ENCODE assay signal across 9 mouse cellular contexts in the genomic region with DNA sequence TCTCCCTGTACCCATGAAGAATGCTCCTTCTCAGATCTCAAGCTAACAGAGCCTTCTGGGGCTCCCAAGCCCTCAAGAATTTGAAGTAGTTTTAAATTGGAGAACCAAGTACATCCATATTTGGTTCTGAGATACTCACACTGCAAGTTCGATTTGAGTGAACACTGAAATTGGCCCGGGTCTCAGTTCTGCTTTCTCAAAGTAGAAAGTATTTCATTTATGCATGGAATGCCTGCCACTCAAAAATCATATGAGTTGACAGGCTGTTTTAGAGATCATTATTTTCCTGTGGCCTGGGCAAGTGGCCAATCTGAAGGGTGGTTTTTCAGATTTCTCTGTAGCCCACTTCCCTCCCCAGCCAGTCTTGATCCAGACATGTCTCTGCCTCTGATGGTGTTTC. TPM values are rescaled to one million over a fixed set of nuclear protein-coding genes. Genes with fewer than 3 reads are reported as not detected.
DNase-seq lines count a peak whose midpoint lies in the region; ATAC-seq and TF ChIP-seq lines count a peak whose summit lies in the region.
"Had no signal": no experiment of that assay in that cellular context is flagged by ENCODE, and none has a peak within 500 bp of the region (broad histone marks: within the 10 kb centered on the region; RNA-seq: fewer than 3 reads in every experiment).

No protein-coding gene starts in this region.

- DNase-seq in kidney, postnatal 14 days, result peak; percentile 12
- DNase-seq in kidney, adult 11 months, result no peak
- DNase-seq in brain, embryonic 14.5 days (ENCODE audit: low read depth), result peak; percentile 44
- DNase-seq in lung, postnatal 25 days (ENCODE audit: low spot score), result peak; percentile 33
- DNase-seq in frontal cortex, postnatal 36 days (ENCODE audit: low spot score in 2 of 2), result no peak
- no peak for DNase-seq in urinary bladder, postnatal 25 days (ENCODE audit: low spot score)
- DNase-seq: cerebellum, adult 11-12 months had no signal

- ATAC-seq in granulocyte monocyte progenitor cell, adult 5-6 weeks (replicated peaks; ENCODE audit: poor library complexity, severe bottlenecking), result peak; percentile 72
- no peak for ATAC-seq in cerebellum, adult (ENCODE audit: insufficient number of reproducible peaks, low FRiP score, low TSS enrichment)

- TF ChIP-seq POLR2A in brain, embryonic 14.5 days (IDR thresholded peaks at IDR 0.05; ENCODE audit: borderline replicate concordance, extremely low read depth, insufficient read depth, insufficient read length, poor library complexity, severe bottlenecking), result no peak

- TF ChIP-seq CTCF in brain, embryonic 14.5 days (IDR thresholded peaks at IDR 0.05; ENCODE audit: borderline replicate concordance, extremely low read depth, insufficient read depth, insufficient read length), result no peak

RNA-seq across cellular contexts. Expression of a gene that starts 36.7 kb away (rescaled TPM):
- 4.7 and 6.6 TPM in 2 replicates for polyA plus RNA-seq in brain, embryonic 14.5 days (2012; rRNA removed)
- 0.26 TPM in 1 of 2 replicates, not detected in the other for total RNA-seq in granulocyte monocyte progenitor cell, adult 5-6 weeks (2014; fragmentation: Nextera tagmentation)
- total RNA-seq in granulocyte monocyte progenitor cell, adult 5-6 weeks (2017), result not detected in 2 replicates

Comparison
In these comparisons a context has a peak if more than half of its experiments do, and no peak if none do; other contexts are left out.
1. DNase-seq: peak in kidney, postnatal 14 days (single experiment), brain, embryonic 14.5 days (single experiment) and lung, postnatal 25 days (single experiment); none in kidney, adult 11 months (single experiment), frontal cortex, postnatal 36 days (0 of 2) and urinary bladder, postnatal 25 days (single experiment).